Mouse (Mus musculus): Measurements from ENCODE around the gene Nudt8.
"Not testable (repeated sequence)": the region's sequence is repeated elsewhere in the genome, so short reads cannot be mapped to it uniquely, and the experiment has no call there.

The Nudt8 gene

GRCm38 (mm10) chr19:4000119-4000900 is at the start of gene Nudt8, which contains the start of gene Gm49405:
Gene Nudt8 (plus strand): TSS chr19:4000580.
Gene Gm49405 (plus strand): TSS chr19:4000626.
- peak; percentile 98 for DNase-seq (ENCODE audit: low read depth, low spot score)

DNA sequence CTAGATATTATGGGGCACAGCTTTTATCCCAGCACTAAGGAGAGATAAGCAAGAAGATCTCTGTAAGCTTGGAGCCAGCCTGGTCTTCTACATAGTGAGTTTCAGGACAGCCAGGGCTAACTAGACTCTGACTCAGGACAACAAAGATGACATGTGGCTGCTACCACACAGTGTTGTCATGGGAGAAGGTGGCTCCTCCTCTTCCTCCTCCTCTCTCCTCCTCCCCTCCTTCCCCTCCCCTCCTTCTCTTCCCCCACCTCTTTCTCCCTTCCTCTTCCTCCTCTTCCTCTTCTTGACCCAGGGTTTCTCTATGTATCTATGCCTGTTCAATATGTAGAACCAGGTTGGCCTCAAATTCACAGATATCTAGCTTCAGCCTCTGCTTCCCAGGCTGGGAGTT is 48.9 kb upstream of the Nudt8 start:
- DNase-seq (ENCODE audit: low read depth, low spot score), result no peak

GRCm38 (mm10) chr19:3952099-3952498 is 48.3 kb upstream of the Nudt8 start:
- no peak for DNase-seq (ENCODE audit: low read depth, low spot score)

- no peak for DNase-seq (ENCODE audit: low read depth, low spot score)
These were observed 45.3 kb upstream of the Nudt8 start for GRCm38 (mm10) chr19:3955033-3955432.

- DNase-seq (ENCODE audit: low read depth, low spot score), result no peak
These were observed 44.6 kb upstream of the Nudt8 start for GRCm38 (mm10) chr19:3955804-3956203.

- not testable (repeated sequence) for DNase-seq (ENCODE audit: low read depth, low spot score)
These were observed 42.9 kb upstream of the Nudt8 start for GRCm38 (mm10) chr19:3957296-3958036.

GRCm38 (mm10) chr19:3958470-3958869 is 41.9 kb upstream of the Nudt8 start, which contains the start of gene Aldh3b3:
Gene Aldh3b3 (plus strand): TSS chr19:3958645.
- no peak for DNase-seq (ENCODE audit: low read depth, low spot score)

GRCm38 (mm10) chr19:3959030-3959429 is 41.4 kb upstream of the Nudt8 start:
- no peak for DNase-seq (ENCODE audit: low read depth, low spot score)

- no peak for DNase-seq (ENCODE audit: low read depth, low spot score)
These were observed 40.2 kb upstream of the Nudt8 start for GRCm38 (mm10) chr19:3960211-3960610.

GRCm38 (mm10) chr19:3961805-3962204 is 38.6 kb upstream of the Nudt8 start:
- not testable (repeated sequence) for DNase-seq (ENCODE audit: low read depth, low spot score)

- peak; percentile 62 for DNase-seq (ENCODE audit: low read depth, low spot score)
These were observed 37.9 kb upstream of the Nudt8 start for GRCm38 (mm10) chr19:3962469-3962868.

GRCm38 (mm10) chr19:3964030-3964429 is 36.4 kb upstream of the Nudt8 start:
- no peak for DNase-seq (ENCODE audit: low read depth, low spot score)

- peak; percentile 43 for DNase-seq (ENCODE audit: low read depth, low spot score)
These were observed 33.9 kb upstream of the Nudt8 start for GRCm38 (mm10) chr19:3966330-3967075.

DNA sequence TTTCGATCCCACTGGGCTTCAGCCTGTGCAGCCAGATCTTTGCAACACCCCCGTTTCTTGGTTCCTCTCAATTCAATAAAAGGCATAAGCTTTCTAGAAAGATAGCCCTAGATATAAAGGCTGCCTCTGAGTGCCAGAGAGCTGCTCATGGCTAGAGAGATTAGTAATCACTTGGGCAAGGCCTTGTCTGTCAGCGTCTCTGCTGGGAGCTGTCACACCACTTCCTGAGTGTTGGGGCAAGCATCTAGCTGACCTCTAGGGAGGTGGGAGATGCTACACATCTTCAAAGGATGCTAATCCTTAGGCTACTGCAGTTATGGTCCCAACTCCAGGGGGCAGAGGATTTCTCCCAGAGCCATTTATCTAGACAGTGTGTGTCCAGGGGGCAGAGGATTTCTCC is 33.1 kb upstream of the Nudt8 start:
- DNase-seq (ENCODE audit: low read depth, low spot score), result no peak

DNA sequence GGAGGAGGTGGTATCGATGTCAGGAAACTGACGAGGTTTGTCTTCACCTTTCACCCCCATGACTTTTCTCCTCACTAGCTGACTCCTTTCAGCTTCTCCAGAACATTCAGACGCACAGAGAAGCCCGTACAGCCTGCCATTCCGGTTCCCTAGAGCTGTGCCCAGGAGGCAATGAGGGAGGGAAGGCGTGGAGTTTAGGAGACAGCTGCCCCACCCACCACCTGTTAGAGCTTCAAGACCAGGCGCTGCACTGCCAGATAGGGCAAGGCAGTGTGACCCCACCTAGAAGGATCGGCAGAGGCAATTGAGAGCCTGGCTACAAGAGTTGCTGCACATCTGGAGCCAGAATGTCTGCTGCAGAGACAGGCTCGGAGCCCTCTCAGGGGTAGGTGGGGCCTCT is 28.2 kb upstream of the Nudt8 start, which contains the start of gene Aldh3b2:
Gene Aldh3b2 (plus strand): TSS at position 100 of the 400 bp plus-strand sequence.
- peak; percentile 70 for DNase-seq (ENCODE audit: low read depth, low spot score)

GRCm38 (mm10) chr19:3974608-3975007 is 25.8 kb upstream of the Nudt8 start:
- not testable (repeated sequence) for DNase-seq (ENCODE audit: low read depth, low spot score)

GRCm38 (mm10) chr19:3975866-3976265 is 24.5 kb upstream of the Nudt8 start:
- DNase-seq (ENCODE audit: low read depth, low spot score), result no peak

DNA sequence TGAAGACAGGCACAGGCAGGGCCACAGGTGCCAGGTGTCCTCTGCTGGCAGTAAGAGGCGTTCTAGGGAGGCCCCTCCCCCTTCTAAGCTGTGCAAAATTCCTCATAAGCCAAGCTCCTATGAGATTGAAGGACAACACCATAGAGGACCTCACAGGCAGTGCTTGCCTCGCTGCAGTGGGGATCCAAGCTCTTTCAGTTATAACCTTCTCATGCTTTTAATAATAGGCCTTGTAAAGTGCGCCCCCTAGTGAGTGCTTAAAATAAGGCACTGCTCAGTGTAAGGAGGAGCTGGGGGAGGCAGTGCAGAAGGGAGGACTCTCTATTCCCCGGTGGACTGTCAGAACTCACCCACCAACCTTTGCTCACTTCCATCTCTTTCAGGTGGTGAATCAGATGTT is 20.1 kb upstream of the Nudt8 start:
- peak; percentile 89 for DNase-seq (ENCODE audit: low read depth, low spot score)

GRCm38 (mm10) chr19:3980917-3981316 is 19.5 kb upstream of the Nudt8 start:
- DNase-seq (ENCODE audit: low read depth, low spot score), result no peak

DNA sequence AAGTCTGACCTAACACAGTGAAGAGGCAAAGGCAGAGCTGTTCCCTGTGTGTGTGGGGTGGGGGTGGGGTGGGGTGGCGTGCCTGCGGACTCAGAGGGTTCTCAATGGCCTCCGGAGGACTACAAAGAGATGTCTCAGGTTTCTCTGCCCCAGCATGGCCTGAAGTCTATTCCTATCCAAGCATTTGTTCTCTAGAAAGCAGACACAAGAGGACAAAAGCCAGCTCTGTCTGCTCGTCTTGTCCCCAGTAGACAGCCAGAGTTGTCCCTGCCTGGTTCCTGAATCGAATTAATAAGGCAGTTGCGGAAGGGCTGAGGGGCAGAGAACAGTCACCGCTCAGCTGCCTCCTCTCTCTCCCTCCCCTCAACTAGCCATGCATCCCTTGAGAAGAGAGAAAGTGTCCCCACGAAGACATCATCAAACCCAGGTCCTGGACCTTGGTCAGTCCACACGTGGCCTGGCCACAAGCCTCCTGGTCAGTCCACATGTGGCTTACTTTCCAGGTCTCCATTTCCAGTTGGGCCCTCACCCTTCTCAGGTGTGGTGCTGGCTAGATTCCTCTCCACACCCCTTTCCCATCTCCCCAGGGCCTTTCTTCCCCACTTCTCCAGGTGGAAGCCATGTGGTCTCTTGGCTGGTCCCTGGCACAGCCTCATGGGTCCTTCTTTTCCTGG is 16.7 kb upstream of the Nudt8 start:
- DNase-seq (ENCODE audit: low read depth, low spot score), result peak; percentile 24

DNA sequence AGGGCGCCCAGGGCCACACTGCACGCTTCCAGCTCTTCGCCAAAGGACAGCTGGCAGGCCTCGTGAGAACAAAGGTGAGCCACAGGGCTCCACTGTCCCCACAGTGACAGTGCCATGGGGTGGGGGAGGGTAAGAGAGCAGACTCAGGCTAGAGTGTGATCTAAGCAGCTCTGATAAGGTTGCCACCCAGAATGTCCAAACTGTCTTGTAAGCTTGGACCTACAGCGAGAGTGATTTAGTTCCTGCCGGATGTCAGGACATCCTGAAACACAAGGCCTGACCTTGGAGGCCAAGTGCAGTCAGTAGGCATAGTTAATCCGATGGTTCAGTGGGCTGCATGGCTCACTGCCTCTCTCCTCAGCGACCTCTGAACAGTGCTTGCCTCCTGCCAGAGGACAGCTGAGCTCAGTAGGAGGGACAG is 15.1 kb upstream of the Nudt8 start:
- DNase-seq (ENCODE audit: low read depth, low spot score), result no peak
